Mouse (Mus musculus) lung, embryonic 16.5 days (tissue): ENCODE data around the gene Mvb12a. TPM values are rescaled to one million over a fixed set of nuclear protein-coding genes. Genes with fewer than 3 reads are reported as not detected.
"Not testable (repeated sequence)": the region's sequence is repeated elsewhere in the genome, so short reads cannot be mapped to it uniquely, and the experiment has no call there.

Source experiments
- ATAC-seq: fragments of 200-750 bp; cut with Nextera tagmentation; 2 replicates; pipeline ENCODE4 v1.8.0; 2017; ENCODE audit warnings: low read depth, mild to moderate bottlenecking, moderate library complexity
- H3K27ac ChIP-seq: fragments of 300-500 bp; sonication (generic); 2 replicates; pipeline ENCODE4 v1.5.1; 2014; ENCODE audit warnings: mild to moderate bottlenecking, control low read depth, low read length
- H3K27me3 ChIP-seq: fragments of 300-500 bp; sonication (generic); 2 replicates; pipeline ENCODE4 v1.6.1; 2014; ENCODE audit warnings: low read depth, low read length, mixed read lengths; ENCODE audit not compliant: control insufficient read depth, insufficient read depth
- H3K36me3 ChIP-seq: fragments of 300-500 bp; sonication (generic); 2 replicates; pipeline ENCODE4 v1.6.1; 2014; ENCODE audit warnings: low read length; ENCODE audit not compliant: control insufficient read depth, insufficient read depth
- H3K4me1 ChIP-seq: fragments of 300-500 bp; sonication (generic); replicated peaks from 2 replicates; pipeline ENCODE4 v1.6.1; 2014; ENCODE audit warnings: low read length, mixed read lengths; ENCODE audit not compliant: control insufficient read depth, insufficient read depth
- H3K4me2 ChIP-seq: fragments of 300-500 bp; sonication (generic); 2 replicates; pipeline ENCODE4 v1.6.1; 2014; ENCODE audit warnings: low read depth, low read length, control low read depth
- H3K4me3 ChIP-seq: fragments of 300-500 bp; sonication (generic); 2 replicates; pipeline ENCODE4 v1.5.1; 2014; ENCODE audit warnings: mild to moderate bottlenecking, low read length, control low read depth
- H3K9ac ChIP-seq: fragments of 300-500 bp; sonication (generic); 2 replicates; pipeline ENCODE4 v1.6.1; 2014; ENCODE audit warnings: low read length, control low read depth
- H3K9me3 ChIP-seq: fragments of 300-500 bp; sonication (generic); 2 replicates; pipeline ENCODE4 v1.6.1; 2016; ENCODE audit warnings: low read length; ENCODE audit not compliant: control insufficient read depth
- WGBS: fragments of 180-500 bp; shearing (Covaris S2); extraction: QIAGEN DNeasy Blood & Tissue Kit; methylation state at CpG from one replicate; pipeline ENCODE4 v1.1.7; 2014; 5-methylcytosine and 5-hydroxymethylcytosine counted together
- polyA plus RNA-seq: library from polyadenylated mRNA; unstranded; fragments of >200 nt; fragmentation: Nextera tagmentation; extraction: Ambion mirVana; gene quantifications from 2 replicates; pipeline ENCODE4 v1.2.1, GENCODE M21; 2015

The Mvb12a gene
- polyA plus RNA-seq, 1 experiment from 2014 or later = 96.3 TPM

- 2% methylated on average over 17 of the region's 17 CpGs for WGBS
- Histone ChIP-seq H3K9me3 (no peaks in the 10 kb centered on the region), H3K4me3 (no peak overlapping the region), H3K27ac (no peak overlapping the region), H3K9ac (peak overlapping the region; percentile 30; the same call in 1 of the 2 replicates), H3K27me3 (peaks cover 10% of the 10 kb centered on the region; the same call in 1 of the 2 replicates), H3K4me1 (peaks cover 21% of the 10 kb centered on the region), H3K4me2 (0 out of 2 replicates have a peak overlapping the region, but pooled peaks have one; percentile 24), H3K36me3 (no peaks in the 10 kb centered on the region)
- ATAC-seq = peak; percentile 86
These were observed 21.1 kb upstream of the Mvb12a start for GRCm38 (mm10) chr8:71521634-71522033.

- Histone ChIP-seq H3K4me2 (peak within 1 kb of the TSS; percentile 22; the same call in 1 of the 2 replicates), H3K27me3 (peaks cover 10% of the 10 kb centered on the region; the same call in 1 of the 2 replicates), H3K9ac (peak within 1 kb of the TSS; percentile 32), H3K9me3 (no peaks in the 10 kb centered on the region), H3K4me3 (no peak within 1 kb of the TSS), H3K4me1 (peaks cover 24% of the 10 kb centered on the region), H3K27ac (peak within 1 kb of the TSS; percentile 96), H3K36me3 (no peaks in the 10 kb centered on the region)
- no peak for ATAC-seq
- WGBS = 14% methylated on average over 46 of the region's 46 CpGs
These were observed 17.3 kb upstream of the Mvb12a start, which contains the start of gene Ccdc194 for GRCm38 (mm10) chr8:71525226-71526050. TSS of gene Ccdc194 (minus strand) at chr8:71525711.

GRCm38 (mm10) chr8:71526272-71526671 is 16.4 kb upstream of the Mvb12a start:
- Histone ChIP-seq H3K9ac (no peak overlapping the region), H3K4me1 (peaks cover 23% of the 10 kb centered on the region), H3K4me3 (no peak overlapping the region), H3K27ac (peak overlapping the region; percentile 96; the same call in 1 of the 2 replicates), H3K9me3 (no peaks in the 10 kb centered on the region), H3K36me3 (no peaks in the 10 kb centered on the region), H3K4me2 (no peak overlapping the region), H3K27me3 (peaks cover 10% of the 10 kb centered on the region; the same call in 1 of the 2 replicates)
- 17% methylated on average over 6 of the region's 6 CpGs for WGBS
- no peak for ATAC-seq

- H3K36me3 ChIP-seq = no peaks in the 10 kb centered on the region
- H3K4me1 ChIP-seq = peaks cover 20% of the 10 kb centered on the region
- peak overlapping the region; percentile 96 for H3K27ac ChIP-seq
- H3K9ac ChIP-seq = no peak overlapping the region
- H3K4me2 ChIP-seq = no peak overlapping the region
- WGBS = 43% methylated on average over 3 of the region's 3 CpGs
- H3K4me3 ChIP-seq = no peak overlapping the region
- H3K9me3 ChIP-seq = no peaks in the 10 kb centered on the region
- no peak for ATAC-seq
- peaks cover 10% of the 10 kb centered on the region; the same call in 1 of the 2 replicates for H3K27me3 ChIP-seq
These were observed 15.4 kb upstream of the Mvb12a start for GRCm38 (mm10) chr8:71527162-71527870.

- H3K9ac ChIP-seq = peak overlapping the region; percentile 28; the same call in 1 of the 2 replicates
- H3K36me3 ChIP-seq = no peaks in the 10 kb centered on the region
- H3K4me2 ChIP-seq = peak overlapping the region; percentile 17; the same call in 1 of the 2 replicates
- no peaks in the 10 kb centered on the region for H3K9me3 ChIP-seq
- peaks cover 20% of the 10 kb centered on the region for H3K4me1 ChIP-seq
- H3K27ac ChIP-seq = peak overlapping the region; percentile 96
- no peak overlapping the region for H3K4me3 ChIP-seq
- peaks cover 10% of the 10 kb centered on the region; the same call in 1 of the 2 replicates for H3K27me3 ChIP-seq
- peak; percentile 86 for ATAC-seq
- 66% methylated on average over 11 of the region's 11 CpGs for WGBS
These were observed 14.2 kb upstream of the Mvb12a start for GRCm38 (mm10) chr8:71528362-71529073.

- not testable (repeated sequence) for H3K4me3 ChIP-seq, H3K27me3 ChIP-seq, H3K9ac ChIP-seq, H3K36me3 ChIP-seq, H3K27ac ChIP-seq, H3K9me3 ChIP-seq, H3K4me2 ChIP-seq, ATAC-seq
- peaks cover 14% of the 10 kb centered on the region for H3K4me1 ChIP-seq
- 73% methylated on average over 5 of the region's 12 CpGs for WGBS
These were observed 11.8 kb upstream of the Mvb12a start for GRCm38 (mm10) chr8:71530735-71531467.

GRCm38 (mm10) chr8:71534263-71534810 is 8.4 kb upstream of the Mvb12a start:
- no peak overlapping the region for H3K4me3 ChIP-seq
- H3K36me3 ChIP-seq = no peaks in the 10 kb centered on the region
- H3K9me3 ChIP-seq = no peaks in the 10 kb centered on the region
- H3K27me3 ChIP-seq = no peaks in the 10 kb centered on the region
- H3K9ac ChIP-seq = no peak overlapping the region
- no peak overlapping the region for H3K4me2 ChIP-seq
- no peak overlapping the region for H3K27ac ChIP-seq
- H3K4me1 ChIP-seq = peaks cover 5% of the 10 kb centered on the region
- 30% methylated on average over 3 of the region's 3 CpGs for WGBS
- ATAC-seq = no peak

- Histone ChIP-seq H3K9me3 (no peaks in the 10 kb centered on the region), H3K36me3 (no peaks in the 10 kb centered on the region), H3K4me3 (no peak overlapping the region), H3K9ac (peak overlapping the region; percentile 29; the same call in 1 of the 2 replicates), H3K4me2 (no peak overlapping the region; the same call in 1 of the 2 replicates), H3K27me3 (no peaks in the 10 kb centered on the region), H3K27ac (no peak overlapping the region), H3K4me1 (peaks cover 5% of the 10 kb centered on the region)
- no peak for ATAC-seq
- 64% methylated on average over 5 of the region's 5 CpGs for WGBS
These were observed 7.1 kb upstream of the Mvb12a start for GRCm38 (mm10) chr8:71535663-71536062.
